Mouse (Mus musculus) testis, adult 2 months (tissue): ENCODE results near the gene Gpr146.

Experiments used
- CTCF ChIP-seq: fragments of 200-500 bp; IDR thresholded peaks from 2 replicates; pipeline ENCODE4 v1.5.1; 2012; ENCODE audit warnings: low read depth, mild to moderate bottlenecking, inconsistent platforms, low read length, moderate library complexity; ENCODE audit not compliant: control insufficient read depth, insufficient read depth, insufficient replicate concordance
- POLR2A ChIP-seq: fragments of 200-500 bp; IDR thresholded peaks from 2 replicates; pipeline ENCODE4 v1.6.1; 2012; ENCODE audit warnings: low read depth, mild to moderate bottlenecking, inconsistent platforms, low read length, moderate library complexity; ENCODE audit not compliant: control insufficient read depth

GRCm38 (mm10) chr5:139351628-139352027 lies 25.9 kb upstream of the Gpr146 start:
- TF ChIP-seq CTCF: no peak
- TF ChIP-seq POLR2A: no peak
